Mouse (Mus musculus): ENCODE data around the gene Ajap1.
A peak's percentile ranks its signal among the peaks of the same experiment; 100 is the strongest.

Ajap1 gene

DNA sequence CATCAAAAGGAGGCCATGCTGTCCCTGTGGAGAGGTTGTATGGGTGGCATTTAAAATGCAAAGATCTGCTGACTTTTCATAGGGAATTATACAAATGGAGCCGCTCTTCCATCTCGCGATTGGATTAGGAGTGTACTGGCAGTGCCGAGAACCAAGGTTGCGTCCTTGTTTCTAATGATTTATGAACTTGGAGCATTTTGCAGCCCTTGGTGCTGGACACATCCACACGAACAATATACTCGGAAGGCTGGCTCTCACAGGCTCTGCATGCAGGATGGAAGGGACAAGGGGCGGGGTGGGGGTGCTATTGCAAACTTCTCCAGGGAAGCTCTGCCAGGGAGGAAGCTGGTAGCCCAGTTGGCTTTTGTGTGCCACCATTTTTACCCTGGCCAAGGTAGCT lies 31.1 kb downstream of the Ajap1 start:
- no peak for ATAC-seq (ENCODE audit: low TSS enrichment)

DNA sequence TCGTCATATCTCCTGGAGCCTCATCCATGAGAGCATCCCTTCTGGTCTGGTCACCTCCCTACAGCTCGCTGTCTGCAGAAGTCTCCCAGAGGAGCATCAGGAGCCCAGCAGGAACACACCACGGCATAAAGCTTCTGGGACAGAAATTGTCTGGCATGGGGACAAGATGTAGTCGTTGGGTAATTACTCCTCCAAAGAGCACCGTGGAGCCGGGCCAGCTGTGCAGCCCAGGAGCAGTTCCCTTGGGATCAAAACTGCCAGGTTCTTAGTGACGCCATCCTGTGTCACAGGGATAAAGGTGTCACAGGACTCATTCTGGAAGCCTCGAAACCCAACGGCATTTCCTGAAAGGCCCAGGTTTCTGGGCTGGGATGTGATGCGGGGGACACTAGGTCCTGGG lies 40.1 kb downstream of the Ajap1 start:
- no peak for ATAC-seq (ENCODE audit: low TSS enrichment)

DNA sequence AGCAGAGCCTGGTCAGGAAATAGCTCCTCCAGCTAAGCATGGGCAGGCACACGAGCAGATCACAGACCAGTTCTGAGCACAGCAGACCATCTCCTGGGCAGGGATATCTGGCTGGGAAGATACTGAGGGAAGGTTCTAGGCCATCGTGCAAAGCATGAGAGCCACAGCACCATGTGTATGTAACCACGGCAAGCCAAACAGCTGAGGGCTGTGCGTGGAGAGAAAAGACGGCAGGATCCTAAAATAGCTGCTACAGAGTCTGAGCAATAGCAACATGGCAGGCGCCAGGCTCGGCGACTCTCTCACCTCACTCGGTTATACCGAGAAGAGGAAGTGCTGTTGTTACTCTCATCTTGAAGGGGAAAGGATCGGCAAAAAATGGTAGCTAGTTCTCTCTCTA lies 42.7 kb downstream of the Ajap1 start:
- peak; percentile 69 for ATAC-seq (ENCODE audit: low TSS enrichment)

DNA sequence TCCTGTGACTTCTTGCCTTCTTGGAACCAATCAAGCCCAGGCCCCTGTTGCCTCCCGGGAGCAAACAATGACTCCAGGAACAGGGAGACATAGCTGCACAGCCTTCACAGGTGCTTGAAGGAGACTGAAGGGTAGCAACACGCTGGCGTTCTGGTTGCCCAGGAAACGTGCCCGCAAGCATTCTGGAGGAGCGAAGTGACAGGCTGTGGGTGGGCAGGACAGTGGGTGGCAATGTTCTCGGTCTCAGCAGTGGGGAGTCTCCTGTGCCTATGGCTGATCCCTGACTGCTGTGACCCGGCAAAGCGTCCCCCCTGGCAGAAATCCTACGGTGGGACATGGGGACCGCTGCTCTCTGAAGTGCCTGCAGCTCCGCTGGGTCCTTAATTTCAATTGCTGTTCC lies 43.6 kb downstream of the Ajap1 start:
- peak; percentile 59; the same call in 1 of the 2 replicates for ATAC-seq (ENCODE audit: low TSS enrichment)

DNA sequence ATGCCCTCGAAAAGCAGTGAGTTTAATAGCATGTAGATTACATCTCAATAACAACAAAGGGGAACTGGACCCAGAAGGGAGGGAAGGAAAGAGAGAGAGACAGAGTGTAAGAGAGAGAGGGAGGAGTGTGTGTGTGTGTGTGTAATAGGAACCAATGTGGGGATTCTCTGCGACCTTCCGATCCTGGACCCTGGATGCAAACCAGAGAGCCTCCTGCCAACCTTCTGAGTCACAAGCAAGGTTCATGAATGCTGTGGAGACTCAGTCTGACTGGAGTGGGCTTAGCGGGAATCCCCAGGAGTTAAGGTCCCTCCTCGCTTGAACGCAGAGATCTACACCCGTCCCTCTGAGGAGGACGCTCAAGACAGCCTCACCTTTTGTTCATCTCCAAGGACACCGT lies 45.4 kb downstream of the Ajap1 start:
- ATAC-seq (ENCODE audit: low TSS enrichment), result no peak

DNA sequence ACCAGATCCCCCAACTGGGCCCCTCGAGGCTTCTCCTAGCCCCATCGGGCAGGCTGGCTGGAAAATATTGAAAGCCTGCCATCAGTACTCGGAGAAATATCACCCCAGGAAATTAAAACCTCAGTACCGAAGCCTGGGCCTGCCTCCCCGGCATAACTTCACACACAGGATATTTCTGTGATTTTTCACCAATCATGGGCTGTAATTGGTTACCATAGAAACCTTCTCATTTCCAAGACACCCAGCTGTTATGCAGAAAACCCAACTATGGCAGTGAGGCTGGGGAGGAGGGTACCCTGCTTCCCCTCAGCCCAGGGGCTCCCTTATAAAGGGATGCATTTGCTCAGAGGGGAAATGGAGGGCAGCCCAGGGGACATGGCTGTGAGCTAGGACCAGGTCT lies 46.7 kb downstream of the Ajap1 start:
- ATAC-seq (ENCODE audit: low TSS enrichment), result peak; percentile 38

DNA sequence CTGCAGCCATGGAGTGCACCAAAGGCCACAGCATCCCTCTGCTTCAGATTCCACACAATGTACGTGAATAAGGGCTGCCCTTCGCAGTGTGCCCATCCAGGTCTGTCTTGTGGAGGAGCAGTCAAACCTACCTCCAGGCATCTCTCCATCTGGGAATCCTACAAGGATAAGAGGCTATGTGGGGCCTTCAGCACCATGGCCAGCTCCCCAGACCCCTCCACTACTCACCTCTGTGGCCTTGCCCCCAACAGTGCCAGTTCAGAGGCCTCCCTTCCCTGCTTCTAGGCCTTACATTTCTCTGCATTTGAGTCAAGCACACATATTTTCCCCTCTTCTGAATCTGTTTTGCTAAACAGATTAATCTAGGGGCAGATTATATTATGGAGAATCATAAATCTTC lies 52.6 kb downstream of the Ajap1 start:
- no peak for ATAC-seq (ENCODE audit: low TSS enrichment)

DNA sequence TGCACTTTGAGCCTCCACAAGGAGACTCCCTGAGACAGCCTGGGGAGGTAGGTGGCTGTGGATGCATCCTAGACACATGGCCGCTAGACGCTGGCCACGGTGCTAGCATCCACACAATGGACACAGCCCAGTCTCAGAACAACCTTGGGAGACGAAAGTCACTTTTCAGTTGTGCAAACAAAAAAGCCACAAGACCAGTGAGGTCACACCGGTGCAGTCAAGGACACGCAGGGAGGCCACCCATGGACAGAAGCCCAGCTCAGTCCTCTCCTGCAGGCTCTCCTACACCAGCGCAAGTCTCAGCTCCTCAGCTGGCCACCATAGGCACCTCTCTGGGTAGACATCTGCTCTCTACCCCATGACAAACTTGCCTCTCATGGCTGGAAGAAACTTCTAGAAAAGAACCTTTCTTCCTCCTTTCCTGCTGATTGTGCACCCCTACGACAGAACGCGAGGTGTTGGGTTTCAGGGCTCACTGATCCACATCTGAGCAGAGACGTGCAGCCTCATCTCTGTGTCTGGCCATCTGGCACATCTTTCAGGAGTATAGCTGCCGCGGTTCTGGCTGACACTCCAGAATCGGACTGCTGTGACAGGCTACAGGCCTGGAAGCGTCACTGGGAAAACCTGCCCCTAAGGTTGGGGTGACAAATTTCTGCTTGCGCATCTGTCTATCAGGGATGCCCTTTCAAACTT lies 56.5 kb downstream of the Ajap1 start:
- peak; percentile 62 for ATAC-seq (ENCODE audit: low TSS enrichment)

DNA sequence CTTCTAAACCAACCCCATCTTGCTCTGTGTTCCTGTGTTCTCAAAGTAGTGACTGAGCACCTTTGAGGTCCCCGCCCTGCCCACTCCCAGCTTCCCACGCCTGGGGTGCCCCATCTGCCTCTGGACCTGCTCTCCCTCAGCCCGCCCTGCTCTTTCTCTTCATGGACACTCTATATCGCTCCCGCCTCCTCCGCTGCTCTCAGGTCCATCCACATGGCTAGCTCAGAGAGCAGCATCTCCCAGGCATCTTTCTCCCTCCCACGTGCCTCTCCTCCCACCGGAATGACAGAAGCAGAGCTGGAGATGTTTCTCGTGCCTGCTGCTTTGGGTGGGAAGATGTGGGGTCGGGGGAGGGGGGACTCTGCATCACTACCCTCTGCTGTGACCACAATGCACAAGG lies 58.3 kb downstream of the Ajap1 start:
- peak; percentile 66 for ATAC-seq (ENCODE audit: low TSS enrichment)

DNA sequence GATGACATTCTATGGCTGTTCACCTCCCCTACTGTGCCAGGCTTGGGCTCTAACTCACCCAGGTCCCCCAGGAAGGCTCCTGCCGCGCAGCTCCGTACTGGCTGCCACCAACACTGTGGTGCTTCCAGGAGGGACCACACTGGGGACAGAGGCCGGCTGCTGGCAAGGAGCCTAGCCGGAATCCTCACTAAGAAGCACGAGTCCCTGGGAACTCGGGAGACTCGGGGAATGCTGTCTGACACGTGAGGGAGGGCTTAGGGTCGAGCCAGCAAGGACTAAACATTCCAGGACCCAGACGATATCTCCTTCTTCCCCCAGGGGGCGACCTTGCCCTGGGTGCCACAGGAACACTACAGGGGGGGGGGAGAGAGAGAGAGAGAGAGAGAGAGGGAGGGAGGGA lies 64.7 kb downstream of the Ajap1 start:
- peak; percentile 51 for ATAC-seq (ENCODE audit: low TSS enrichment)

DNA sequence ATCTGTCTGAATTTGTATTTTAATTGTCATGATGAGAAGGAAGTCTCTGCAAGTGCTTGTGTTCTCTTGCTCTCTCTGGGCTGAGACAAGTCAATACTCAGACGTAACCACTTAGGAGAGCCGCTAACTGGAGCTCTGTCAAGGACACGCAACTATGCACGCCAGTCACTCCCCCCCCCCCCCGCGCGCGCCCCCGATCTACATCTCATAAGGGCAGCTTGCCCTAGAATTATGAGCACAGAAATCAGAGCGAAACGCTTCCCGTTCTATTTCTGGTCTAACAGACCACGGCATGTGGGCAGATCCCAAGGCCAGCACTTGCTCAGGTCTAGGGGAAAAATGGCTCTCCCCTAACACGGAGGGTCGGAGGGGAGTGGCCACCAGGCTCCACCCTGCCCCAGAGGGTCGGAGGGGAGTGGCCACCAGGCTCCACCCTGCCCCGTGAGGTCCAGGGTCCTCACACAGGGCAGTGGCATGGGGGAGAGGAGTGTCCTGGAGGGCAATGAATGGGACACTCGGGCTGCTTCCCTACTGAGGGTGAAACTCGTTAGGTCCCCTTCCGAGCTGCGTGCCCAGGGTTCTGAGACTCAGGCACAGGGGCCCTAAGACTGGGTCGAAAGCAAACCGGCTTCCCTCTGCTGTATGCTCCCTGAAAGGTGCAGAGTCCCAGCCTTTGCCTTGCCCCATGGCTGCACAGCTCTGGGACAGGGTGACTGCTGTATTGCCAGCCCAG lies 65.3 kb downstream of the Ajap1 start:
- peak; percentile 41 for ATAC-seq (ENCODE audit: low TSS enrichment)

DNA sequence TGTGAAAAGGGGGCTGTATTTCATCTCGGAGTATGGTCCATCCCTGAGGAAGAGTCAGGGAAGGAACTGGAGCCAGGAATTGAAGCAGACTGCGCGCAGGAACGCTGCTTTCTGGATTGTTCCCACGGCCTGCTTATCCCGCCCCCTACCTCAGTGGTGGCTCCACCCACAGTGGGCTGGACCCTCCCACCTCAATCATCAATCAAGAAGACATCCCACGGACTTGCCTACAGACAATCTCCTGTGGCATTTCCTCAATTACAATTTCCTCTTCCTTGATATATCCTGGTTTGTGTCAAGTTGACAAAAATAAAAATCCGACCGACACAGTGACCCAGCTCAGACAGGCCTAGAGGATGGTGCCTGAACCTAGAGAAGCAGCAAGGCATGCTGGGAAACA lies 66.5 kb downstream of the Ajap1 start:
- ATAC-seq (ENCODE audit: low TSS enrichment), result no peak

DNA sequence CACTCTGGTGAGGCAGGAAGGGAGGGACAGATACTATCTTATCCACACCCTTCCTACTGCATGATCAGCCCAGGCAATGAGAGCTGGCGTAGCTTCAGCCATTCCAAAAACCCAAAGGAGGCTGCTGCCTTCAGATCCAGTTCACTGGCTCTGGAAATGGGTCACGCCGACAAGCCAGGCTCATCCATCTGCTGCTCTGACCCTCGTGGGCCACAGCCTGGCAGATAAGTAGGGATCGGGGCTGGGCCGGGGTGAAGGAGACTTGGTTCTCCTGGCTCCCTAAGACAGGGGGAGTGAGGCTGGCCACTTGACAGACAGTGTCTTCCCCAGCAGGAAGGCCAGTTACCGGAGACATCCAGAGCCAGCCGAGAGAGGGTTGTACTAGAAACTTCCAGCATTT lies 84.2 kb downstream of the Ajap1 start:
- ATAC-seq (ENCODE audit: low TSS enrichment), result peak; percentile 45

DNA sequence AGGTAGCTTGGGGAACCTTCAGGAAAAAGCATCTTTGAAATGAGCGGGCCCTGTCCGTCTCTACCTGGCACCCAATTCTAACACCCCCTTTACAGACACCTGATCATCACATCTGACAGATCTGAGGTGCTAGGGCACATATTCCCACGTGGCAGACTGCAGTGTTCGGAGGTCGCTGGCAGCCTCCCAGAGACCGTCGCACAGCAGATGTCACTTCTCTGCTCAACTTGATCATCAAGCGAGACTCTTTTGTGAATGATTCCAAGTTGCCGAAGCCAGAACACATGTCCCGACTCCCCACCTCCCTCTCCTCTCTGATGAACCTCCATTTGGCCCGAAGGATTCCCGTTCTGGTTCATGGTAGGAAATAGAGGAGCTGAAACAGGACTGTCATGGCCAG lies 95.1 kb downstream of the Ajap1 start:
- no peak for ATAC-seq (ENCODE audit: low TSS enrichment)

DNA sequence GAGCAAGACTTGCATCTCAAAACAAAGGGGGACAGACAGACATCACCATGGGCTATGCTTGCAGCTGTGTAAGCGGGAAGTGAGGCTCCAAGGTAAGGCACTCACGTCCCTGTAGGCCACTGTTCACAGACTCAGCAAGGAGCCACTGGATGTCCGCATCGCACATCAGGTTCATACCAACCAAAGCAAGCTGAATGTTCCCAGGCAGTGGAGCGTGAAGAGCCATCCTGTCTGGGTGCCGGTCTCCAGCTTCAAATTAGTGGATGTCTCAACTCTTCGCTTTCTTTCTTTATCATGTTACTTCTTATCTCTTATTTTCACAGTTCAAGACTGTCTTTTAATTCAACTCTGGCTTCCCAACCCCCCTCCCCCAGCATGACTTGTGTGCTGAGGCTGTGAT lies 101.2 kb downstream of the Ajap1 start:
- no peak for ATAC-seq (ENCODE audit: low TSS enrichment)

DNA sequence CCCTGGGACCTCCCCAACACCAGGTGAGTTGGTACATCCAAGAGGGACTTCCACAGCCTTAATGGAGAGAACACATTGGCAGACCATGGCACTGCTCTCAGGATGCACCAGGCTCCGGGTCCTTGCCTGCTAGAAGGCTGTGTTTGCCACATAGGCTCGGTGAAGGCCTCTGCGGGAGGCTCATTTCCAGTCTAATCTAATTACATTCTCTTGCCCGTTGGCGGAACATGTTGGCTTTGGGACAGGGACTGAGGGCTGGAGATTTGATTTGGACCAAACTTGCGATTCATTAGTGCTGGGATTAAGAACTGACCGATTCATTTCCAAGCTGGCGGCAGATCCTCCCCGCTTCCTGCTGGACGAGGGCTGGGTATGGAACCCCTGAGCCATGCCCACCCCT lies 101.7 kb downstream of the Ajap1 start:
- no peak for ATAC-seq (ENCODE audit: low TSS enrichment)

DNA sequence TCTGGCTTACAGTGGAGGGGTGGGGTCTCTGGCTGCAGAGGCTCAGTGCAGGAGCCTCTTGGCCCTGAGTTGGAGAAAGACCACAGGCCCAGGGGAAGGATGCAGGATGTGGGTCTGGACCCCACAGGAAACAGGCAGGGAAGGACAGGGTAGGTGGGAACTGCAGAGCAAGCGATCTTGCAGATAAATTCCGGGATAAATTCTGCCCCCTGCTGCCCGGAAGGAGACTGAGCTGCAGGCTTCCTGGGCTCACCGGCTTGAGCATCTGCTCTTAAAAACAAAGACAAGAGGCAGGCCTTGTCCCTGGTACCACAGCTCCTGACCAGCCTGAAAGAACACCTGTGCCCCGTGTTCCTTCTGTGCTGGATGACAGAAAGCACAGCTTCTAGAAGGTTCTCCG lies 104.6 kb downstream of the Ajap1 start:
- ATAC-seq (ENCODE audit: low TSS enrichment), result peak; percentile 48; the same call in 1 of the 2 replicates

DNA sequence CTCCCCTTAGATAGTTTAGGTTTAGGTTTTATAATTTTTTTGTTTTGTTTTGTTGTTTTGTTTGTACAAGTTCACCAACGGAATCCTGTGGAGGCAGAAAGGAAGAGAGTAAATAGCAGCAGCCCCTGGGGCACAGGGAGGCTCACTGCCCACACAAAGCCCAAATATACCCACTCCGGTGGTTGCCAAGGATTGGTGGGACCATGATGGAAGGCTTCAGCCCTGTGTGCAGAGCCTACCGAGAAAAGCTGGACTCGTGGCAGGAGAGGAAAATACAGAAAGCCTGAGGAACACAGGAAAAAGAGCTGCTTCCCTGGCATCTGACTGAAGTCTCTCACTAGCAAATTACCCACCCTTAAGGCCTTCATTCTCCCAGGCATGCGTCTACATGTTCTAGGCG lies 108.4 kb downstream of the Ajap1 start:
- peak; percentile 33; the same call in 1 of the 2 replicates for ATAC-seq (ENCODE audit: low TSS enrichment)

DNA sequence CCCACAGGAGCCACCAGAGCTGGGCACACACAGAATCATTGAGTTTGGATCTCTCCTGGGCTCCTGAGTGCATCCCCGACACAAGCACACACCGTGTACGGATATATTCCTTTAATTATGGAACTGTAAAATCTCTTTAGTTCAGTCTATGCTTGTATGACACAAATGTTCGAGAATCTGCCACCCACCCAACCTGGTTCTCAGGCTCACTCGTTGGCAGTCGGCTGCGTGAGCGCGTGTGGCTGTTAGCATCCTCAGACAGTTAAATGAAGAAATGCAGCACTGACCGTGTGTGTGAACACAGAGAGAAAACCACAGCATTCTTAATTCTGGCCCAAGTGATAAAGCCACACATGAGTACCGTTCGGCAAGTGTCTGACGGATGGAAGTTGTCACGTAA lies 109.5 kb downstream of the Ajap1 start:
- ATAC-seq (ENCODE audit: low TSS enrichment), result peak; percentile 60

DNA sequence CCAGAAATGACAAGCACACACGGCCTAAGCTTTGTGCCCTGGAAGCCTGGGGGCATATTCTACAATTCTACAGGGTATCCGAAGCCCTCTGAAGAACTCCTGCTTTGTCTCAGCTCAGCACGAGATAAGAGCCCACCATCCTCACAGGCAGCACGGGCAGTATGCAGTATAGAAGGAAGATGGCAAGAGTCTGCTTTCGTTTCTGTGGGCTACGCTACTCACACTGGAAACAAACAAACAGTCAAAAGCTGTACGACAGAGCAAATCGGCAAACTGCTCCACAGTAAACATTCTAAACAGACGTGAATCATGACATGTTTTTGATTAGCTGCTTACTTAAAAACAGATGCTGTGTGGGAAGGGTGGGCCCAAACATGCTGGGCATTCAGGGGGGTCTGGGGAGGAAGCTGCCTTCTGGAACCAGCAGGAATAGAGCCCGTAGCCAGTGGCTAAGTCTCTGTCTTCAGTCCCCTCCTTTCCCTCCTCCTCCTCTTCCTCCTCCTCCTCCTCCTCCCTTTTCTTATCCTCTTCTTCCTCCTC lies 113.9 kb downstream of the Ajap1 start:
- no peak for ATAC-seq (ENCODE audit: low TSS enrichment)

DNA sequence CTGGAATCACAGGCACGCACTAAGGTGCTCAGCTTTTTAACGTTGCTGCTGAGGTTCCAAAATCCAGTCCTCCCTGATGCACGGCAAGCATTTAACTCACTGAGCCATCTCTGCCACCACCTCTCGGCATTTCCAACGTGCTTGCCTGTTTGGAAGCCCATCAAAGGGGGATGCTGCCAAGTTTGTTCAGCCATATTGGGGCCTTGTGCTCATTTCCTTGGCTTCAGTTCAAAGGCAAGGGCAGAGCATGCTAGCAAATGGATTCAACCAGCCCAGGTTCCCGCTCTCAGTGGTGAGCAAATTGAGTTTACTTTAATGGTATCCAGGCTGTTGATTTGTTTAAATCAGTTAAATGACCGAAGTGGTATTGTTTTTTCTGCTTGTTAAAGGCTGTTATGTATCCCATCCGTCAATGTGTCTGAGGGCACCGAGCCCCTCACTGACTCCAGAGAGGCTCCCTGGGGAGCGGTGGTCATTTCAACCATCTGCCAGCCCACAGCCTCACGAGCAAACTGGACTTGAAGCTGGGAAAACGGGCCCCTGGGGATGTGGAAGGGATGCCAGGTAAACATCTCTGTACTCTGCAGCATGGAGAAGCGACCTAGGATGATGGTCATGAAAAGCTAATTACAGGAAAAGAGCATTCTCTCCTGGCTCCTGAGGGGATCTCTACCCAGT lies 121.6 kb downstream of the Ajap1 start:
- no peak for ATAC-seq (ENCODE audit: low TSS enrichment)

DNA sequence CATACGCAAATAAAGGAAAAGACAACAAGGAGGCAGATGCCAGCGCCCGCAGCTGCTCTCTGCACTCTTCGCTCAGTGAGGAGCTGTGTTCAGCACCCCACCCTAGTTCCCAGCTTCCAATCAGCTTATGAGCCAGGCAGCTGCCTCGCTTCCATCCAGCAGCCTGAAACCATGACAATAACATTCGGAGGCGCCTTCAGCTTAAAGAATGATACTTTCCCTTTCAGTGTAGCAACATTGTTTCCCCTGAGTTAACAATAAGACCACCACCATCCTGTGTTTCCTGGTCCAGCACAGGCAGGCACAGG lies 124.4 kb downstream of the Ajap1 start:
- peak; percentile 74; the same call in 1 of the 2 replicates for ATAC-seq (ENCODE audit: low TSS enrichment)

Data from frontal cortex, adult (tissue).